Mouse (Mus musculus) CH12.LX (cell line): ENCODE results near the gene Defb20. TPM values are rescaled to one million over a fixed set of nuclear protein-coding genes. Genes with fewer than 3 reads are reported as not detected.

ENCODE experiments used
- DNase-seq: peaks from one replicate; pipeline ENCODE4 v3.0.0-alpha.2; 2013; ENCODE audit errors: extremely low read depth
- H3K27ac ChIP-seq: 2 replicates; pipeline ENCODE4 v1.5.1; 2012; ENCODE audit warnings: low read depth, mild to moderate bottlenecking, control low read depth, moderate library complexity; ENCODE audit not compliant: insufficient read depth
- H3K27me3 ChIP-seq: replicated peaks from 2 replicates; pipeline ENCODE3; 2012; ENCODE audit warnings: inconsistent platforms
- H3K36me3 ChIP-seq, 2 experiments: replicated peaks in 1 of 2; 2 replicates each; pipeline versions ENCODE3 to v1.6.1; 2012; ENCODE audit warnings: inconsistent platforms in 1 of 2, low read length in 1 of 2, mild to moderate bottlenecking in 1 of 2, mixed read lengths in 1 of 2, moderate library complexity in 1 of 2; ENCODE audit not compliant: control insufficient read depth in 1 of 2, insufficient read depth in 1 of 2
- H3K4me1 ChIP-seq, 2 experiments: 2 replicates each; pipeline ENCODE4 v1.6.1; 2012; ENCODE audit warnings: inconsistent platforms in 1 of 2, moderate library complexity in 1 of 2; ENCODE audit not compliant: insufficient read depth in 2 of 2, control insufficient read depth in 1 of 2
- H3K4me2 ChIP-seq: 2 replicates; pipeline ENCODE4 v1.6.1; 2012; ENCODE audit warnings: low read depth, mild to moderate bottlenecking, control low read depth; ENCODE audit not compliant: poor library complexity, insufficient read depth, severe bottlenecking
- H3K4me3 ChIP-seq, 3 experiments: fragments of 150-350 bp in 1 of 3; sonication (generic) in 1 of 3; replicated peaks in 1 of 3; 2 replicates each; pipeline versions ENCODE3 to v1.5.1; 2011 to 2012; ENCODE audit warnings: low read depth in 2 of 3, low read length in 2 of 3, mild to moderate bottlenecking in 2 of 3, moderate library complexity in 2 of 3, control low read depth in 1 of 3, improper control_type of control experiment in 1 of 3, inconsistent platforms in 1 of 3, mixed read lengths in 1 of 3; ENCODE audit not compliant: poor library complexity in 1 of 3
- H3K79me2 ChIP-seq: replicated peaks from 2 replicates; pipeline ENCODE4 v1.6.1; 2012; ENCODE audit warnings: mild to moderate bottlenecking, moderate library complexity; ENCODE audit not compliant: control insufficient read depth, poor library complexity, insufficient read depth, severe bottlenecking; ENCODE audit errors: extremely low read depth
- H3K9ac ChIP-seq: 2 replicates; pipeline ENCODE4 v1.6.1; 2012; ENCODE audit warnings: low read depth, mild to moderate bottlenecking, control low read depth, moderate library complexity; ENCODE audit not compliant: insufficient read depth
- H3K9me3 ChIP-seq: replicated peaks from 2 replicates; pipeline ENCODE3; 2012; ENCODE audit warnings: low read length, inconsistent platforms, mixed read lengths
- CHD2 ChIP-seq: IDR thresholded peaks from 2 replicates; pipeline ENCODE4 v1.6.1; 2011; ENCODE audit warnings: low read length, improper control_type of control experiment
- CTCF ChIP-seq, 2 experiments: IDR thresholded peaks in 1 of 2; conservative IDR thresholded peaks in 1 of 2; 2 replicates each; pipeline ENCODE4 v1.5.1; 2011 to 2012; ENCODE audit warnings: low read depth in 2 of 2, low read length in 2 of 2, improper control_type of control experiment in 1 of 2, inconsistent platforms in 1 of 2, mild to moderate bottlenecking in 1 of 2, moderate library complexity in 1 of 2
- ELF1 ChIP-seq: IDR thresholded peaks from 2 replicates; pipeline ENCODE4 v1.6.1; 2014; ENCODE audit warnings: low read depth, mild to moderate bottlenecking, inconsistent platforms, low read length, improper control_type of control experiment
- EP300 ChIP-seq: IDR thresholded peaks from 2 replicates; pipeline ENCODE4 v1.6.1; 2011; ENCODE audit warnings: low read length, improper control_type of control experiment
- ETS1 ChIP-seq: conservative IDR thresholded peaks from 2 replicates; pipeline ENCODE4 v1.6.1; 2012; ENCODE audit warnings: low read depth, mild to moderate bottlenecking, inconsistent platforms, low read length, improper control_type of control experiment, moderate library complexity
- GABPA ChIP-seq: IDR thresholded peaks from 2 replicates; pipeline ENCODE4 v1.6.1; 2012; ENCODE audit warnings: low read depth, low read length, improper control_type of control experiment, inconsistent platforms; ENCODE audit not compliant: insufficient replicate concordance
- JUN ChIP-seq: IDR thresholded peaks from 2 replicates; pipeline ENCODE4 v1.6.1; 2011; ENCODE audit warnings: low read depth, mild to moderate bottlenecking, low read length, improper control_type of control experiment, moderate library complexity; ENCODE audit not compliant: insufficient read depth
- JUND ChIP-seq: conservative IDR thresholded peaks from 2 replicates; pipeline ENCODE4 v1.6.1; 2011; ENCODE audit warnings: low read depth, low read length, improper control_type of control experiment
- MAX ChIP-seq: IDR thresholded peaks from 2 replicates; pipeline ENCODE4 v1.6.1; 2011; ENCODE audit warnings: low read length, improper control_type of control experiment
- MAZ ChIP-seq: IDR thresholded peaks from 2 replicates; pipeline ENCODE4 v1.6.1; 2012; ENCODE audit warnings: low read depth, mild to moderate bottlenecking, inconsistent platforms, low read length, improper control_type of control experiment, moderate library complexity
- MEF2A ChIP-seq: IDR thresholded peaks from 2 replicates; pipeline ENCODE4 v1.6.1; 2014; ENCODE audit warnings: low read depth, mild to moderate bottlenecking, inconsistent platforms, low read length, improper control_type of control experiment, borderline replicate concordance
- MXI1 ChIP-seq: IDR thresholded peaks from 2 replicates; pipeline ENCODE4 v1.6.1; 2011; ENCODE audit warnings: mild to moderate bottlenecking, low read depth, low read length, improper control_type of control experiment
- MYC ChIP-seq: IDR thresholded peaks from 2 replicates; pipeline ENCODE4 v1.6.1; 2011; ENCODE audit warnings: low read depth, mild to moderate bottlenecking, improper control_type of control experiment, low read length
- NRF1 ChIP-seq: IDR thresholded peaks from 2 replicates; pipeline ENCODE4 v1.6.1; 2014; ENCODE audit warnings: low read depth, mild to moderate bottlenecking, inconsistent platforms, low read length, improper control_type of control experiment, moderate library complexity
- PAX5 ChIP-seq: IDR thresholded peaks from 2 replicates; pipeline ENCODE4 v1.6.1; 2012; ENCODE audit warnings: low read length, inconsistent platforms, mixed read lengths
- RAD21 ChIP-seq: IDR thresholded peaks from 2 replicates; pipeline ENCODE4 v1.6.1; 2011; ENCODE audit warnings: low read depth, mild to moderate bottlenecking, low read length, improper control_type of control experiment, moderate library complexity
- SIN3A ChIP-seq: IDR thresholded peaks from 2 replicates; pipeline ENCODE4 v1.6.1; 2012; ENCODE audit warnings: low read length, improper control_type of control experiment, inconsistent platforms
- SMC3 ChIP-seq: IDR thresholded peaks from 2 replicates; pipeline ENCODE4 v1.6.1; 2011; ENCODE audit warnings: low read depth, low read length, improper control_type of control experiment
- TBP ChIP-seq: conservative IDR thresholded peaks from 2 replicates; pipeline ENCODE4 v1.6.1; 2011; ENCODE audit warnings: low read depth, low read length, improper control_type of control experiment
- TCF12 ChIP-seq: IDR thresholded peaks from 2 replicates; pipeline ENCODE4 v1.6.1; 2014; ENCODE audit warnings: low read depth, mild to moderate bottlenecking, inconsistent platforms, low read length, improper control_type of control experiment
- UBTF ChIP-seq: IDR thresholded peaks from 2 replicates; pipeline ENCODE4 v1.6.1; 2012; ENCODE audit warnings: low read depth, mild to moderate bottlenecking, inconsistent platforms, low read length, improper control_type of control experiment, moderate library complexity
- USF1 ChIP-seq: IDR thresholded peaks from 2 replicates; pipeline ENCODE4 v1.6.1; 2014; ENCODE audit warnings: low read depth, mild to moderate bottlenecking, inconsistent platforms, low read length, improper control_type of control experiment
- ZMIZ1 ChIP-seq: IDR thresholded peaks from 2 replicates; pipeline ENCODE4 v1.6.1; 2012; ENCODE audit warnings: low read depth, mild to moderate bottlenecking, inconsistent platforms, low read length, improper control_type of control experiment
- dilution Hi-C: fragments of 300-500 bp; cut with MboI; formaldehyde crosslinking; loops from 2 replicates; pipeline ENCODE4 v1.14.3; 2020; ENCODE audit warnings: low sequenced_read_pairs; ENCODE audit not compliant: extremely low pct_unique_long_range_greater_than_20kb, extremely low pct_ligation_motif_present
- in situ Hi-C: fragments of 300-500 bp; cut with MboI; formaldehyde crosslinking; loops from 3 replicates; pipeline ENCODE4 v1.14.3; 2019; ENCODE audit warnings: low sequenced_read_pairs, low pct_ligation_motif_present, low pct_unique_long_range_greater_than_20kb, mixed read lengths
- polyA plus RNA-seq: library from polyadenylated mRNA; unstranded; fragments of >175 nt; gene quantifications from 2 replicates; pipeline ENCODE4 v1.2.1, GENCODE M21; 2012; ENCODE audit warnings: low read depth; ENCODE audit not compliant: insufficient read length
- total RNA-seq, 2 experiments: library from RNA; depleted of rRNA; stranded (reverse); fragments of 300-350 nt in 1 of 2; fragments of >200 nt in 1 of 2; gene quantifications; 2 replicates each; pipeline ENCODE4 v1.2.3; 2012 to 2014

Defb20 gene
- total and polyA plus RNA-seq, 3 experiments = not detected

DNA sequence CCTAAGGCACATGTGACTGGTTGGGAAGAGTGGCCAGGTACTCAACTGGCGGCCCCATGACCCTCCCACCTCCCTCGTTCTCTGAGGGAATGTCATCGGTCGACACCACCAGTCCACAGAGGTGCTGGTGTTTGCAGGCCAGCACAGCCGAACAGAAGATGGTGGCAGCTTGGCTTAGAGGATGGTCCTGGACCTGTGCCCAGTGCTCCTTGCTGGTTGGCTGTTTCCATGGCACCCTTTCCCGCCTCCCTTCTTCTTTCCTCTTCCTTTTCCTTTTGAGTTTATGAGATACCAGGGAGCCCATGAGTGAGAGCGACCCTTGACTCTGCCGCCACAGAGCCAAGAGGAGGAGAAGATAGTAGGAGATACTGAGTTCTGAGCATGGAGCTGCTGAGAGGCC lies 33.6 kb upstream of the Defb20 start:
- no peak overlapping the region for H3K4me2 ChIP-seq
- no peaks in the 10 kb centered on the region for H3K4me1 ChIP-seq
- peaks cover 87% of the 10 kb centered on the region for H3K27me3 ChIP-seq
- no peak overlapping the region for H3K4me3 ChIP-seq
- dilution Hi-C loops (no loop called here), in situ Hi-C loops (no loop called here)
- H3K79me2 ChIP-seq = no peaks in the 10 kb centered on the region
- H3K9ac ChIP-seq = no peak overlapping the region
- no peak overlapping the region for H3K27ac ChIP-seq
- no peaks in the 10 kb centered on the region for H3K36me3 ChIP-seq
- DNase-seq = no peak
- no peaks in the 10 kb centered on the region for H3K9me3 ChIP-seq
- TF ChIP-seq EP300 = no peak
- TF ChIP-seq RAD21 = no peak
- no peak for TF ChIP-seq MXI1
- TF ChIP-seq SMC3 = no peak
- no peak for TF ChIP-seq SIN3A
- no peak for TF ChIP-seq USF1
- TF ChIP-seq CTCF (conservative IDR thresholded peaks at IDR 0.05 in 1 of 2, IDR thresholded peaks at IDR 0.05 in 1 of 2; ENCODE audit: low read depth in 2 of 2, low read length in 2 of 2) = no peak
- no peak for TF ChIP-seq MYC
- no peak for TF ChIP-seq NRF1
- no peak for TF ChIP-seq MAZ
- TF ChIP-seq ETS1 = no peak
- TF ChIP-seq CHD2 = no peak
- TF ChIP-seq JUND = no peak
- TF ChIP-seq ELF1 = no peak
- TF ChIP-seq GABPA = no peak
- TF ChIP-seq MAX = no peak
- TF ChIP-seq UBTF = no peak
- TF ChIP-seq, all 38 proteins: peak for 0

DNA sequence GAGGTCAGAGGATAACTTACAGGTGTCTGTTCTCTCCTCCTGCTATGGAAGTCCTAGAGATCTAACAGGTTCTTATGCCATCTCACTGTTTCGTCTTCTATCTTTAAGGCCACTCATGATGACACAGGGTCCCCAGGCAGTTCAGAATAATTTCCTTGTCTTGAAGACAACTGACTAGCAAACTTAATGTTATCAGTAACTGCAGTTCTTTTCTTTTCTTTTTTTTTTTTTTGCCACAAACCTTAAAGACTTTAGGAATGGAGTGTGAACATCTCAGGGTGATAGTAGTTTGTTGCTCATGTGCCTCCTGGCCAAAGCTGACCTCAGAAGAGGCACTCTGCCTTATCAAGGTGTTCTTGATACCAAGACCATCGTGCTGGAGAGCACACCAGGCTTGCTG lies 30.2 kb upstream of the Defb20 start:
- Histone ChIP-seq H3K79me2 (no peaks in the 10 kb centered on the region), H3K4me1 (no peaks in the 10 kb centered on the region), H3K9ac (no peak overlapping the region), H3K4me3 (no peak overlapping the region), H3K9me3 (no peaks in the 10 kb centered on the region), H3K27ac (no peak overlapping the region), H3K27me3 (peaks cover 73% of the 10 kb centered on the region), H3K4me2 (no peak overlapping the region), H3K36me3 (no peaks in the 10 kb centered on the region)
- dilution Hi-C loops = no loop called here
- in situ Hi-C loops = no loop called here
- TF ChIP-seq TCF12 (no peak), PAX5 (no peak), MAZ (no peak), GABPA (no peak), JUND (no peak), ELF1 (no peak), CTCF (conservative IDR thresholded peaks at IDR 0.05 in 1 of 2, IDR thresholded peaks at IDR 0.05 in 1 of 2; ENCODE audit: low read depth in 2 of 2, low read length in 2 of 2) (no peak), JUN (no peak), MXI1 (no peak), RAD21 (no peak), MAX (no peak), MEF2A (no peak), TBP (no peak), ZMIZ1 (no peak)
- no peak for DNase-seq
